Mouse (Mus musculus): ENCODE measurements at regions not wholly inside any gene's neighbourhood (a gene's known extent, or its start where the extent isn't known, plus 50 kb on each side); places are given as distances from the start of the nearest gene placed in this dataset.
A peak's percentile ranks its signal among the peaks of the same experiment; 100 is the strongest.
"Not testable (repeated sequence)": the region's sequence is repeated elsewhere in the genome, so short reads cannot be mapped to it uniquely, and the experiment has no call there.

DNA sequence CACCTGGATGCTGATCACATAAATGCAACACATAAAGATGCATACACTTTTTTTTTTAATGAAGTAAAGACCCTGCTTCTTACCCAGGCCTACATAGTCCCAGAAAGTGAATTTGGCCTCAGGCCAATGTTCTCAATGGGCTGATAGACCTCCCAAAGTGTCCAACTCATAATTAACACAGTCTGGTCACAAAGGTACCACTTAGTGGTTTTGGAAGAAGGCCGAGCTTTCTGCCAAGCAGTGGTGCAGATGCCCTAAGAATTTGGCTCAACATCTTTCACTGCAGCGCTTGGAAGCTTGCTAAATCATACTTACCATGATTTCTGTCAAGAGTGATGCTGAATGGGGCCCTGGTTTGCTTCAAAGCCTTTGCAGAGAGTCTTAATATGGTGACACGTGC is 706.4 kb upstream of the Rag2 start:
- no peak overlapping the region for H3K27ac ChIP-seq
- no peak for DNase-seq
- intact Hi-C loops (cut with DNase I), result no loop called here
- H3K4me3 ChIP-seq, result no peak overlapping the region
- no peak for TF ChIP-seq CTCF (IDR thresholded peaks at IDR 0.05)

- no peak overlapping the region for H3K27ac ChIP-seq
- intact Hi-C loops (cut with DNase I), result no loop called here
- no peak for TF ChIP-seq CTCF (IDR thresholded peaks at IDR 0.05)
- no peak for DNase-seq
- H3K4me3 ChIP-seq, result no peak overlapping the region
Observed at GRCm38 (mm10) chr2:100919537-100920212, 704.8 kb upstream of the Rag2 start.

DNA sequence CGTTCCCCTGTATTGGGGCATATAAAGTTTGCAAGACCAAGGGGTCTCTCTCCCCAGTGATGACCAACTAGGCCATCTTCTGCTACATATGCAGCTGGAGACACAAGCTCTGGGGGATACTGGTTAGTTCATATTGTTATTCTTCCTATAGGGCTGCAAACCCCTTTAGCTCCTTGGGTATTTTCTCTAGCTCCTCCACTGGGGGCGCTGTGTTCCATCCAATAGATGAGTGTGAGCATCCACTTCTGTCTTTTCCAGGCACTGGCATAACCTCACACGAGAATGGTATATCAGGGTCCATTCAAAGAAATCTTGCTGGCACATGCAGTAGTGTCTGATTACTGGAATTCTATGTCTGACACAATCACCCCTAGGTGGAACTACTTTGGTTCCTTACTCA is 675.9 kb upstream of the Rag2 start:
- TF ChIP-seq CTCF (IDR thresholded peaks at IDR 0.05), result peak; percentile 5; the same call in 1 of the 2 replicates
- H3K4me3 ChIP-seq; H3K27ac ChIP-seq; DNase-seq; intact Hi-C loops (cut with DNase I): not testable (repeated sequence)

- H3K4me3 ChIP-seq, result no peak overlapping the region
- no peak for DNase-seq
- intact Hi-C loops (cut with DNase I), result no loop called here
- TF ChIP-seq CTCF (IDR thresholded peaks at IDR 0.05), result no peak
- no peak overlapping the region for H3K27ac ChIP-seq
Observed at GRCm38 (mm10) chr2:100959412-100959811, 665.1 kb upstream of the Rag2 start.

DNA sequence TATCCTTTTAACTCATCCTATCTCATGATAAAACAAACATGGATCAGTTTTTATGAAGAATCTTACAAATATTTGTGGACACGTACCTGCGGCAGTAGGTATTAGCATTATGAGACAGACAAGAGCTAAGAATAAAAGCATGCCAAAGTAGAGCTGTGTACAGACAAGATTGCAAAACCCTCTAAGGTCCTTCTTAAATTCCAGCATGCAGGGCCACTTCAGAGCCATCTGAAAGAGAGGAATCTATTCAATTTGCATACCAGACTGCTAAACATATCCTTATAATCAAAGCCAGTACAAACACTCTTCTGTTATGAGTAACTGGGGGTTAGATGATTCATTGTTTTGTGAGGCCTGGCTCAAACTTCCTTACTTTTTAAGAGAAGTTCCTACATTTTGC is 659.9 kb upstream of the Rag2 start:
- no peak for DNase-seq
- intact Hi-C loops (cut with DNase I), result no loop called here
- Histone ChIP-seq H3K4me3 (no peak overlapping the region), H3K27ac (no peak overlapping the region)
- TF ChIP-seq CTCF (IDR thresholded peaks at IDR 0.05), result no peak

DNA sequence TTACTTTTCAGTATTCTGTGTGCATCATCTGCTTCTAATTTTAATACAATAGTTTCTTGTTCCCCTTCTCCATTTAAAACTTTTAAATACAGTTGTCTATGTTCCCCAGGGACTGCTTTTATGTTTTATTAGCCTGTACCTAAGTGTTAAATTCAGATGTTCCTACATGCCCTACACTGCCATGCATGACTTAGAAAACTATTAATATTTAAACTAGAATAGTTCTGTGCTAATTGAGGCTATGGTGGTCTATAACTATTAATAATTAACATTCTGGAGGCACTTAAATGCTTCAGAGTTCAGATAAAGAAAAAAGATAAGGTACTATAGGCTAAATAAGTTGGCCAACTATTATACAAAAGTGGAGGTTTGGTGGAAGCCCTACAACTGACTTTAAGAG is 647.3 kb upstream of the Rag2 start:
- no peak for TF ChIP-seq CTCF (IDR thresholded peaks at IDR 0.05)
- intact Hi-C loops (cut with DNase I), result no loop called here
- no peak overlapping the region for H3K27ac ChIP-seq
- H3K4me3 ChIP-seq, result no peak overlapping the region
- DNase-seq, result no peak

GRCm38 (mm10) chr2:100982362-100982761 is 642.2 kb upstream of the Rag2 start:
- intact Hi-C loops (cut with DNase I), result no loop called here
- no peak overlapping the region for H3K4me3 ChIP-seq
- no peak for TF ChIP-seq CTCF (IDR thresholded peaks at IDR 0.05)
- no peak for DNase-seq
- no peak overlapping the region for H3K27ac ChIP-seq

DNA sequence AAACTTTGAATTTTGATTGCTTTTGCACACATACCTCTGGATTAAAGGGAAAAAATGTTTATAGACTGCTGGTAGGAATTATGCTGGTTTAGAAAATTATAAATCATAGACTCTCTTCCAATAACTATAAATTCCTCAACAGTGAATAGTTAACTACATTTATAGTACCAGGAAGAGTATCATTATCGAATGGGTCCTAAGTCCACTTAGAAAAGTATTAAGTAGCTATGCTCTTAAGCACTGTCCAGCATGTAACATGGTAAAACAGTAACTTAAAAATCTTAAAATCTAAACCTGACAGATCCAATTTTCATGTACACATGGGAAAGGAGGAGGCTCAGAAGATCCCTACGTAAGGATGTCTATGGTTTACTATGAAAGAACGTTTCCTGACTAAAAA is 609.2 kb upstream of the Rag2 start:
- H3K27ac ChIP-seq, result no peak overlapping the region
- intact Hi-C loops (cut with DNase I), result no loop called here
- H3K4me3 ChIP-seq, result no peak overlapping the region
- DNase-seq, result no peak
- TF ChIP-seq CTCF (IDR thresholded peaks at IDR 0.05), result no peak

GRCm38 (mm10) chr2:101019384-101019783 is 605.1 kb upstream of the Rag2 start:
- Histone ChIP-seq H3K27ac (no peak overlapping the region), H3K4me3 (no peak overlapping the region)
- no peak for DNase-seq
- TF ChIP-seq CTCF (IDR thresholded peaks at IDR 0.05), result no peak
- intact Hi-C loops (cut with DNase I), result no loop called here

- Histone ChIP-seq H3K27ac (no peak overlapping the region), H3K4me3 (no peak overlapping the region)
- no peak for DNase-seq
- TF ChIP-seq CTCF (IDR thresholded peaks at IDR 0.05), result no peak
- intact Hi-C loops (cut with DNase I), result no loop called here
Observed at GRCm38 (mm10) chr2:101021515-101021914, 603.0 kb upstream of the Rag2 start.

GRCm38 (mm10) chr2:101043050-101043449 is 581.5 kb upstream of the Rag2 start:
- intact Hi-C loops (cut with DNase I), result no loop called here
- no peak overlapping the region for H3K4me3 ChIP-seq
- H3K27ac ChIP-seq, result no peak overlapping the region
- no peak for TF ChIP-seq CTCF (IDR thresholded peaks at IDR 0.05)
- DNase-seq, result no peak

GRCm38 (mm10) chr2:101062939-101063338 is 561.6 kb upstream of the Rag2 start:
- TF ChIP-seq CTCF (IDR thresholded peaks at IDR 0.05), result no peak
- intact Hi-C loops (cut with DNase I), result no loop called here

DNA sequence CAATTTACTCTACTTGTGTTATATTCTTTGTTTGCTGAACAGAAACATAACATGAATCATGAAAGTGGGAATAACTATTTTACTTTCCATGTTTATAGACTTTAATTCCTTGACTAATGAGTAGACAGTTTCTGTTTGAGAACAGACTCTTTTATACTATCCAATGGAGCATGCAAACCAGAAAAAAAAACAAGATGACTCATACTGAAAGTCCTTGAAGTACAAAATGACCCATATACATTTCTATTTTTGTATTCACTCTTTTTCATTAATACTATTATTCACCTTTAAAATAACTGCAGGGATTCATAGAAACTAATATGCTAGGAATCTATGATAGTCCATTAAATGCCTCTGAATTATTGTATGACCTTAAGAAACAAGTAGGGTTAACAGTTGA is 549.5 kb upstream of the Rag2 start:
- no peak for TF ChIP-seq CTCF (IDR thresholded peaks at IDR 0.05)
- no peak for DNase-seq
- no peak overlapping the region for H3K27ac ChIP-seq
- no peak overlapping the region for H3K4me3 ChIP-seq
- intact Hi-C loops (cut with DNase I), result no loop called here

More at GRCm38 (mm10) chr2:101062939-101063338, 561.6 kb upstream of the Rag2 start:
- no peak overlapping the region for H3K27ac ChIP-seq
- H3K4me3 ChIP-seq, result no peak overlapping the region
- DNase-seq, result no peak

DNA sequence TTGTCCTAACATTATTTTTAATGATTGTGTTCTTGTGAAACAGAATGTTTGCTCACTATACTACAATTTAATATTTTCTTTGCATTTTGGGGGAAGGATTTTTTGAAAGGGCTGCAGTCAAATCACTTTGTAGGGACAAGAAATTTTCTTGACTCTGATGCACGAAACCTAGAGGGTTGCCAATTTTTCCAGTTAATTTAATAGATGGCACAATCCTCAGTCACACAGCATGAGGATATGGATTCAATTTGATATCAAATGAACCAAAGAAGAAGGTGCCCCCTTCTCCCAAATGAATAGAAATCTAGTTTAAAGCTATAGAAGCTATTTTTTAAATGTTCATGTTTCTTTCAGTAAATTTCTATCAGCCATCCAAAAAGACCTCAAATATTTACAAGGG is 544.3 kb upstream of the Rag2 start:
- H3K27ac ChIP-seq, result no peak overlapping the region
- no peak for TF ChIP-seq CTCF (IDR thresholded peaks at IDR 0.05)
- no peak overlapping the region for H3K4me3 ChIP-seq
- DNase-seq, result no peak
- intact Hi-C loops (cut with DNase I), result no loop called here

All from gastrocnemius, adult 2 months (tissue).